Mouse (Mus musculus) MEL (cell line): ENCODE results near the gene Pidd1. TPM values are rescaled to one million over a fixed set of nuclear protein-coding genes. Genes with fewer than 3 reads are reported as not detected.
"Not testable (repeated sequence)": the region's sequence is repeated elsewhere in the genome, so short reads cannot be mapped to it uniquely, and the experiment has no call there.

ENCODE experiments used
- DNase-seq: peaks from one replicate; pipeline ENCODE4 v3.0.0; 2011; ENCODE audit warnings: low read depth, low spot score
- H3K27ac ChIP-seq: 2 replicates; pipeline ENCODE4 v1.5.1; 2012; ENCODE audit warnings: low read depth, mild to moderate bottlenecking, control low read depth, low read length, moderate library complexity; ENCODE audit not compliant: control insufficient read depth
- H3K27me3 ChIP-seq, 2 experiments: fragments of 150-350 bp in 1 of 2; sonication (generic) in 1 of 2; 2 replicates each; pipeline ENCODE4 v1.6.1; 2012; ENCODE audit warnings: low read length in 2 of 2, mild to moderate bottlenecking in 2 of 2, improper control_type of control experiment in 1 of 2, moderate library complexity in 1 of 2; ENCODE audit not compliant: insufficient read depth in 2 of 2, control insufficient read depth in 1 of 2
- H3K36me3 ChIP-seq, 2 experiments: 2 replicates each; pipeline ENCODE4 v1.6.1; 2012 to 2014; ENCODE audit warnings: low read length in 2 of 2, improper control_type of control experiment in 1 of 2, inconsistent platforms in 1 of 2, mild to moderate bottlenecking in 1 of 2; ENCODE audit not compliant: insufficient read depth in 2 of 2, control insufficient read depth in 1 of 2
- H3K4me1 ChIP-seq, 2 experiments: fragments of 150-350 bp in 1 of 2; sonication (generic) in 1 of 2; 2 replicates each; pipeline ENCODE4 v1.6.1; 2012; ENCODE audit warnings: low read length in 2 of 2, improper control_type of control experiment in 1 of 2, mild to moderate bottlenecking in 1 of 2; ENCODE audit not compliant: insufficient read depth in 2 of 2, control insufficient read depth in 1 of 2
- H3K4me3 ChIP-seq, 2 experiments: fragments of 150-350 bp in 1 of 2; sonication (generic) in 1 of 2; 2 replicates each; pipeline ENCODE4 v1.5.1; 2012; ENCODE audit warnings: low read depth in 2 of 2, low read length in 2 of 2, mild to moderate bottlenecking in 2 of 2, moderate library complexity in 2 of 2, control low read depth in 1 of 2, improper control_type of control experiment in 1 of 2; ENCODE audit not compliant: control insufficient read depth in 1 of 2, insufficient read depth in 1 of 2
- H3K79me2 ChIP-seq: 2 replicates; pipeline ENCODE4 v1.6.1; 2012; ENCODE audit warnings: mild to moderate bottlenecking, low read length, moderate library complexity; ENCODE audit not compliant: control insufficient read depth, poor library complexity, insufficient read depth
- H3K9ac ChIP-seq: 2 replicates; pipeline ENCODE4 v1.6.1; 2012; ENCODE audit warnings: low read depth, mild to moderate bottlenecking, control low read depth, low read length, moderate library complexity; ENCODE audit not compliant: control insufficient read depth, poor library complexity, severe bottlenecking
- H3K9me3 ChIP-seq: fragments of 150-350 bp; sonication (generic); replicated peaks from 2 replicates; pipeline ENCODE4 v1.6.1; 2012; ENCODE audit warnings: mild to moderate bottlenecking, low read length, improper control_type of control experiment, moderate library complexity; ENCODE audit not compliant: insufficient read depth
- CHD2 ChIP-seq: IDR thresholded peaks from 2 replicates; pipeline ENCODE4 v1.6.1; 2011; ENCODE audit warnings: low read length, improper control_type of control experiment
- CTCF ChIP-seq, 3 experiments: IDR thresholded peaks in 2 of 3; conservative IDR thresholded peaks in 1 of 3; 2 replicates each; pipeline ENCODE4 v1.5.1; 2011 to 2012; ENCODE audit warnings: low read length in 3 of 3, low read depth in 2 of 3, mild to moderate bottlenecking in 2 of 3, improper control_type of control experiment in 1 of 3, inconsistent platforms in 1 of 3, mixed read lengths in 1 of 3, moderate library complexity in 1 of 3; ENCODE audit not compliant: control insufficient read depth in 1 of 3, insufficient read depth in 1 of 3, poor library complexity in 1 of 3, severe bottlenecking in 1 of 3
- ETS1 ChIP-seq: IDR thresholded peaks from 2 replicates; pipeline ENCODE4 v1.6.1; 2012; ENCODE audit warnings: low read depth, mild to moderate bottlenecking, inconsistent platforms, low read length, improper control_type of control experiment, moderate library complexity
- GABPA ChIP-seq: IDR thresholded peaks from 2 replicates; pipeline ENCODE4 v1.6.1; 2012; ENCODE audit warnings: low read depth, mild to moderate bottlenecking, inconsistent platforms, low read length, improper control_type of control experiment, moderate library complexity
- JUND ChIP-seq: IDR thresholded peaks from 2 replicates; pipeline ENCODE4 v1.6.1; 2011; ENCODE audit warnings: low read depth, mild to moderate bottlenecking, improper control_type of control experiment, low read length
- KAT2A ChIP-seq: conservative IDR thresholded peaks from 2 replicates; pipeline ENCODE4 v1.6.1; 2012; ENCODE audit warnings: low read depth, low read length, improper control_type of control experiment, inconsistent platforms
- MAFK ChIP-seq: IDR thresholded peaks from 2 replicates; pipeline ENCODE4 v1.6.1; 2011; ENCODE audit warnings: low read depth, mild to moderate bottlenecking, low read length, improper control_type of control experiment, borderline replicate concordance
- MAX ChIP-seq: IDR thresholded peaks from 2 replicates; pipeline ENCODE4 v1.6.1; 2011; ENCODE audit warnings: low read length, improper control_type of control experiment
- MEF2A ChIP-seq: IDR thresholded peaks from 2 replicates; pipeline ENCODE4 v1.6.1; 2014; ENCODE audit warnings: low read depth, mild to moderate bottlenecking, inconsistent platforms, low read length, improper control_type of control experiment; ENCODE audit not compliant: poor library complexity, insufficient replicate concordance, severe bottlenecking; ENCODE audit errors: extremely low read depth
- POLR2AphosphoS5 ChIP-seq: IDR thresholded peaks from 2 replicates; pipeline ENCODE4 v1.6.1; 2012; ENCODE audit warnings: low read depth, borderline replicate concordance, mild to moderate bottlenecking, inconsistent platforms, low read length, moderate library complexity, mixed read lengths
- RAD21 ChIP-seq: IDR thresholded peaks from 2 replicates; pipeline ENCODE4 v1.6.1; 2011; ENCODE audit warnings: mild to moderate bottlenecking, low read depth, low read length, improper control_type of control experiment
- SMC3 ChIP-seq: IDR thresholded peaks from 2 replicates; pipeline ENCODE4 v1.6.1; 2011; ENCODE audit warnings: low read depth, low read length, improper control_type of control experiment
- TAL1 ChIP-seq: IDR thresholded peaks from 2 replicates; pipeline ENCODE4 v1.6.1; 2012; ENCODE audit warnings: mild to moderate bottlenecking, inconsistent platforms, low read length, moderate library complexity, mixed read lengths
- TBP ChIP-seq: IDR thresholded peaks from 2 replicates; pipeline ENCODE4 v1.8.0; 2011; ENCODE audit warnings: low read depth, low read length, improper control_type of control experiment
- UBTF ChIP-seq: IDR thresholded peaks from 2 replicates; pipeline ENCODE4 v1.6.1; 2012; ENCODE audit warnings: low read depth, mild to moderate bottlenecking, inconsistent platforms, low read length, improper control_type of control experiment, moderate library complexity, borderline replicate concordance; ENCODE audit not compliant: insufficient read depth
- USF1 ChIP-seq: IDR thresholded peaks from 2 replicates; pipeline ENCODE4 v1.6.1; 2014; ENCODE audit warnings: low read depth, mild to moderate bottlenecking, inconsistent platforms, low read length, improper control_type of control experiment, moderate library complexity
- ZNF384 ChIP-seq: IDR thresholded peaks from 2 replicates; pipeline ENCODE4 v1.6.1; 2012; ENCODE audit warnings: low read depth, mild to moderate bottlenecking, inconsistent platforms, low read length, improper control_type of control experiment
- polyA plus RNA-seq, 2 experiments: library from polyadenylated mRNA; stranded (reverse) in 1 of 2; unstranded in 1 of 2; fragments of >175 nt in 1 of 2; fragments of >200 nt in 1 of 2; gene quantifications; 2 replicates each; pipeline versions ENCODE4 v1.2.1 to v1.2.4; 2012; ENCODE audit warnings: low replicate concordance in 2 of 2, low read depth in 1 of 2; ENCODE audit not compliant: insufficient read length in 2 of 2, insufficient read depth in 1 of 2, missing spikeins in 1 of 2
- total RNA-seq: library from RNA; depleted of rRNA; stranded (reverse); fragments of 300-350 nt; gene quantifications from 2 replicates; pipeline ENCODE4 v1.2.3, GENCODE M21; 2012

The Pidd1 gene
- total and polyA plus RNA-seq, 3 experiments: 6.4 to 27.2 TPM; not detected in 1

DNA sequence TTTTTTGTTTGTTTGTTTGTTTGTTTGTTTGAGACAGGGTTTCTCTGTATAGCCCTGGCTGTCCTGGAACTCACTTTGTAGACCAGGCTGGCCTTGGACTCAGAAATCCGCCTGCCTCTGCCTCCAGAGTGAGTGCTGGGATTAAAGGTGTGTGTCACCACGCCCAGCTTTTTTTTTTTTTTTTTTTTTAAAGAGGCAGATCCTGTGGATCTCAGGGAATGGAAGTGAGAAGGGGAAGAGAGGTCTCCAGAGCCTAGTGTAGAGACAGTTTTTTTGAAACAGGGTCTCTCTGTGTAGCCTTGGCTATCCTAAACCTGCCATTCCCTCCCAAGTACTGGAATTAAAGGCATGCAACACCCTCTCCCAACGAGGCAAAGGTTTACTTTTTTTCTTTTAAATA, 2.5 kb upstream of the Pidd1 start:
- Histone ChIP-seq H3K4me1 (peaks cover 0 to 36% of the 10 kb centered on the region in 2 experiments; a peak in 2 of 4 replicates), H3K27ac (peak overlapping the region; percentile 69), H3K9ac (peak overlapping the region; percentile 80), H3K79me2 (peaks cover 46% of the 10 kb centered on the region), H3K36me3 (peaks cover 15 to 32% of the 10 kb centered on the region in 2 experiments), H3K4me3 (peak overlapping the region; percentile 45 to 87)
- not testable (repeated sequence) for H3K27me3 ChIP-seq, H3K9me3 ChIP-seq, DNase-seq
- TF ChIP-seq ZNF384: peak; percentile 83

DNA sequence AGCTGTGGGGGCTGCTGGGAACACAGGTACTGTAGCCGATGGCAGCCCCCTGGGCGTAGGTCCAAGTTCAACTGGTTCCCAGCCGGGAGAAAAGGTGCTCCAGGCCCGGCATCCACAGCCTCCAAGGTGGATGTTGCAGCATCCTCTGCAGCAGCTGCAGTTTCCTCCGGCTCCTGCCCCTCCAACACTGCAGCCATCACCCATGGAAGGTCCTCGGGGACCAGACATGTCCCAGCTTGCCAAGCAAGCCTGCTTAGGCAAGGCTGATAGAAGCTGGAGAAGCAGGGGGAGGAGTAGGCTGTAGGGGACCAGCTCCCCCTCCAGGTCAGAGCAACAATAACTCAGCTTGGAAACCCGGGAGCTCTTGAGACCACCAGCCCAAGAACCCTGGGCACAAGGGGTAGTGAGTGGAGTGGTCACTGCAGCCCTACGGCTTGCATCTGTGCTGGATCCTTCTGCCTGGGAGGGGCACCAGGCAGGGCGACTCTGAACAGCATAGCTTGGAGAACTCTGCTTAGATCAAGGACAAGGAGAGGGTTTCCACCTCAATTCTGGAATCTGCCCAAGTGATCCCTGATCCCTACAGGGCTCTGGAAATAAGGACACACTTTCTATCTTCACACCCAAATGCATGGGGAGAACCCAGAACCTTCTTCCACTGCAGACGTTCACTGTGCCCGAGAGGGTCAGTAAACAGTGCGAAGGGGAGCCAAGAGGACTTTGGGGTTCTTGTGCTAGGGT, 574 bp downstream of the Pidd1 start:
- peaks cover 2 to 13% of the 10 kb centered on the region in 2 experiments for H3K36me3 ChIP-seq
- peak overlapping the region; percentile 62 to 85 for H3K4me3 ChIP-seq
- peaks cover 0 to 15% of the 10 kb centered on the region in 2 experiments; a peak in 2 of 4 replicates for H3K4me1 ChIP-seq
- peaks cover 30% of the 10 kb centered on the region for H3K79me2 ChIP-seq
- no peaks in the 10 kb centered on the region for H3K9me3 ChIP-seq
- H3K9ac ChIP-seq: peak overlapping the region; percentile 83
- TF ChIP-seq MAX (no peak; the same call in 1 of the 2 replicates), TBP (no peak), KAT2A (no peak), JUND (no peak), GABPA (no peak), USF1 (no peak), UBTF (no peak), MEF2A (no peak), SMC3 (peak; percentile 32), CHD2 (no peak), RAD21 (peak; percentile 51), MAFK (no peak), CTCF (IDR thresholded peaks at IDR 0.05 in 2 of 3, conservative IDR thresholded peaks at IDR 0.05 in 1 of 3; ENCODE audit: control insufficient read depth in 1 of 3, insufficient read depth in 1 of 3, low read depth in 2 of 3, low read length in 3 of 3, poor library complexity in 1 of 3, severe bottlenecking in 1 of 3) (peak; percentile 55 to 65 (median 60)), ZNF384 (no peak), TAL1 (no peak), POLR2AphosphoS5 (no peak), ETS1 (no peak)
- peak overlapping the region; percentile 59 for H3K27ac ChIP-seq
- peak; percentile 84 for DNase-seq
- no peaks in the 10 kb centered on the region for H3K27me3 ChIP-seq
